Mouse (Mus musculus) hematopoietic stem cell, adult 5-6 weeks (primary cell): ENCODE results near the gene Tomm40. TPM values are rescaled to one million over a fixed set of nuclear protein-coding genes. Genes with fewer than 3 reads are reported as not detected.

Experiments
- ATAC-seq, 2 experiments: fragments of 125-278 bp in 1 of 2; replicated peaks in 1 of 2; 2 replicates each; pipeline ENCODE4 v1.8.0; 2016 to 2017; ENCODE audit warnings: inconsistent platforms in 2 of 2, mild to moderate bottlenecking in 2 of 2, moderate number of reproducible peaks in 2 of 2, low read depth in 1 of 2, moderate TSS enrichment in 1 of 2; ENCODE audit not compliant: low FRiP score in 2 of 2, poor library complexity in 2 of 2, severe bottlenecking in 2 of 2, insufficient read depth in 1 of 2, low TSS enrichment in 1 of 2
- total RNA-seq: library from RNA; stranded (forward); fragments of 172-1452, 232-1000 nt; gene quantifications from 2 replicates; pipeline ENCODE4 v1.2.3, GENCODE M21; 2017

Gene Tomm40
- total RNA-seq, 1 experiment from 2014 or later = 29.0 TPM

DNA sequence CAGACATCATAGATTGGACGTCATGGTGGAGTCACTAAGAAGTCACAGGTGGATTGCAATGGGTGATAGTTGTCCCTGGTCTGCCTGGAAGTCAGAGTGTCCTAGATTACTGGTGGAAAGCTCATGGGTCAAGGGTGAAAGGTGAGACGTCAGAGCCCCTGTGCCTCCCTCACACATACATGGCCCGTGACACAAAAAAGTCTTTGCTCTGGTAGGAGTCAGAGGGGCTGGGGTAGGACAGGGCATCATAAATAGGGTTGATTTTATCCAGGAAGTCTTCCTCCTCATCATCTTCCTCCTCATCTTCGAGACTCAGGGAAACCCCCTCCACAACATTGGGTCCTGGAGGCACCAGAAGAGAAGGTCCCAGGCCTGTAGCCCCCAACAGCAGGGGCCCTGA lies 2.1 kb upstream of the Tomm40 start:
- no peak for ATAC-seq

DNA sequence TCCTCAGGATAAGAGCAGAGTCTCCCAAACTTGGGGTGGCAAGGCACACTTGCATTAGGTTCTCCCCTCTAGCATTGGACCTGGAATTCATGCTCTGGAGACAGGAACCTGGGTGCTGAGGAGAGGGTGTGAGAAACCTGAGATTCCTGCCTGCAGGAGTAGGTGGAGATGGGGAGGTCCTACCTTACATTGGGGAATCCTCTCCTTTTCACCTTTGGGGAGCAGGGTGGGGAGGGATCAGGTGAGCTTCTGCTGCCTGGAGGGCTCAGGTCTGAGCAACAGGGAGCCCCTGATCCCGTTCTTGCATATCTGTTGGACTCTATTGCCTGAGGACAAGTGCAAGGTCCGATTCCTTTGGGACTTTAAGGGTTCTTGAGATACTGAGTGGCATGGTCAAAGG lies 1.6 kb upstream of the Tomm40 start:
- no peak for ATAC-seq

DNA sequence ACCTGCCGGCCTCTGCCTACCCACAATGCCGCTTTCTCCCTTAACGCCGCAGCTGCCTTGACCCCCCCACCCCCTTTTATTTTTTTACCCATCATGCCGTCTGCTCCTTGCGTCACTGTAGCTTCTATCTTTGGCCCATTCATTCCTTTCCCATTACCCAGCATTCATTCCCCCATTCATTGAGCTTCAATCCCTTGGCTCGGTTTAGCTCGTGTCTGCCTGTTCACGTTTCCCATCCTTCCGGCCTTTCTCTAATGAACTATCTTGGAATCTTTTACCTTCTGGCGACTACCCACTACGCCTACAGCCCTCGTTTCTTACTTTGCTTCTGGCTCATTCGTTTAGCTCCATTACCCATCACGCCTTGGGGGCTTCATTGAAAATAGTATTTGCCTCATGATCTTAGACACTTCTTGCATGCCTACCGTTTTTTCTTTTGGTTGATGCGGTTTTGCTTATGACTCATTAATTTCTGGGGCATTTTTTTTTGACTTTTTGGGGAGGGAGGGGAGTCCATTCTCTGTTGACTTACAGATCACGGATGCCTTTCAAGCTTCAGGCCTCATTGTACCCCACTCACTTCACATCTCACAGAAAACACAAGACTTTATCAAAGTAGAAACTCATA lies 931 bp upstream of the Tomm40 start:
- no peak for ATAC-seq

DNA sequence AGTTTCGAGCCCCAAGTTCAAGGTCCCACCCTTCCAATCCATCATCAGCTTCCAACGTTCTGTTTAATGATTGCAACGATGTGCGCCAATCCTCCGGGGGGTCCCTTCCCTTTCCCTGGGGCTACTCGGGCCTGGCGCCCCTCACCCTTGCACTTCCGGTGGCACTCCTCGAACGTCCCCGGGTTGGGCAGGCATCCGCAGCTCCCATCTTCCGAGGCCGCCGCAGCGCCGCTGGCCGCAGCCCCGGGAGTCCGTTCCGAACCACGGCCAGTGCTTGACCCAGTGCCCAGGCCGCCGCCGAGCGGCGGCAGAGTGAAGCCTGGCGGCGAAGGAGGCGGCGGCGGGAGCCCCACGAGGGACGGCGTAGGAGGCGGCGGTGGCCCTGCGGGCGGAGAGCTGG lies 402 bp downstream of the Tomm40 start:
- ATAC-seq = no peak

DNA sequence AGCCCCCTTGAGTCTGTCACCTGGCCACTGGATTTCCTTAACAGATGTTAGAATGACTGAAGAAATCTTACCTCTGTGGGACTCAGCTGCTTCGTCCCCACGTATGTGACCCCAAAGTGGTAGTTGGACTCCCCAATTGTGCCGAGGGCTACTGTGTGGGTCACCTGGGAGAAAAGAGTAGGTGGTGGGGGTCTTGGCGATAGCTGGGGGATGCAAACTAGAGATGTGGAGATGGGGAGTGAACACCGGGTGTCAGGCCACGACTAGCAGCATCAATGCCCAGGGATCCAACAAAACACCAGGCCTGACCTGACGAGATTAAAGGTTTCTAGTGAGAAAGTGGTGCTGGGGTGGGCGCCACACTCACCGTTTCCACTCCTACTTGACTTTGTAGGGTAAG lies 1.6 kb downstream of the Tomm40 start:
- ATAC-seq = no peak

DNA sequence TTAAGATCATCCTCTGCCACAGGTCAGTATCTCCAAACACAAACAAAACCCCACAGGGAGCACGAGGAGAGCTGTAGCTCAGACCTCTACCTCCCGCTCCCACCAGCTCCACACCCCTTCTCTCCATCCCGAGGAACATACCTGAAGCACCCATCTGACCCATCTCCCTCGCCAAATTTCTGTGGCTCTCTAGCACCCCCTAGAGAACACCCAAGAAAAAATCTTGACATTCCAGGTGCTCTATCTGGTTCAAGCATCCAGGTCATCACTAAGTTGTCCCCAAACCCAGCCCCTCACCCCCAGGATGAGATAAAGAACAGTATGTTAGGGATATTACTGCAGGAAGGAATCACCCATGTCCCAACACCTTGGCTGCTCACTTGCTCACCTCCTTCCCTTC lies 2.0 kb downstream of the Tomm40 start:
- ATAC-seq = no peak

DNA sequence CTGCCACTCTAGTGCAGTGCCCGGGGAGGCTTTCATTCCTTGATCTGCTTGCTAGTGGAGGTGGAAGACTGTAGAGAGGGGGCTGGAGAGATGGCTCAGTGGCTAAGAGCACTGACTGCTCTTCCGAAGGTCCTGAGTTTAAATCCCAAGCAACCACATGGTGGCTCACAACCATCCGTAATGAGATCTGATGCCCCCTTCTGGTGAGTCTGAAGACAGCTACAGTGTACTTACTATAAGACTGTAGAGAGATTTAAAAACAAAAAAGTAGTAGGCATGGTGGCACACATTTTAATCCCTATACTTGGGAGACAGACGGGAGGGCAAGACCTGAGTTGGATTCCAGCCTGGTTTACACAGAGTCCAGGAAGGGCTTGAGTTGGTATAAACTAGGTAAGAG lies 2.8 kb downstream of the Tomm40 start:
- ATAC-seq = no peak

DNA sequence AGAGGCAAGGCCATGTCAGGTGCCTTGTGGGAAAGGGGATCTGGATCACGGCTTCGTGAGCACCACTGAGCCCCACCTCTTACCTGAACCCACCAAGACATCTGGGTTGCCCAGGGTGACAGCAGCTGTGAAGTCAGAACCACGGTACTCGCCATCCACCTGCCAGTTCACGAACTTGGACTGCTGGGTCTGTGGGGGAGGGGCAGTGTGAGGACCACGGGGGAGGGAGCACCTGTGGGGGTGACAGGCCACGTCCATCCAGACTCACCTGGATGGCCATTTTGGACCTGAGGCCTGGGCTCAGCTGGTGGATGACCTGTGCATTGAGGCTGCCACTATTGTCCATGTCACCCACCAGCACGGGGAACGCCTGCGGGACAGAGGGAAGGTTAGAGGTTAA lies 4.6 kb downstream of the Tomm40 start:
- ATAC-seq = no peak

DNA sequence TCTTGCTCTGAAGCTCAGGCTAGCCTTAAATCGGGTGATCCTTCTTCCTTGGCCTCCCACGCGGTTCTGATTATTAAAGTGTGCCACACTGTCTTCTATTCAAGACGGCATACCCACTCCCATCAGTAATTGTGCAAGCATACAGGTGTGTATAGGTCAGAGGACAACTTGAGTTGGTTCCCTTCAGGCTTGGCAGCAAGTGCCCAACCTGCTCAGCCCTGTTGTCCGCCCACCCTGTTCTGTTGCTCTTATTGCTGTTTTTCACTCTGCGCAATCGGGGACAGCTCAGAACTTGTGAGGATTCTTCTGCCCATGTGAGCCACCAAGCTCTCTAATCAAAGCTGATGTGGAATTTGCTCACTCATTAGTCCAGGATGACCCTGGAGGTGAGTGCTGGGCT lies 10.0 kb downstream of the Tomm40 start:
- no peak for ATAC-seq

DNA sequence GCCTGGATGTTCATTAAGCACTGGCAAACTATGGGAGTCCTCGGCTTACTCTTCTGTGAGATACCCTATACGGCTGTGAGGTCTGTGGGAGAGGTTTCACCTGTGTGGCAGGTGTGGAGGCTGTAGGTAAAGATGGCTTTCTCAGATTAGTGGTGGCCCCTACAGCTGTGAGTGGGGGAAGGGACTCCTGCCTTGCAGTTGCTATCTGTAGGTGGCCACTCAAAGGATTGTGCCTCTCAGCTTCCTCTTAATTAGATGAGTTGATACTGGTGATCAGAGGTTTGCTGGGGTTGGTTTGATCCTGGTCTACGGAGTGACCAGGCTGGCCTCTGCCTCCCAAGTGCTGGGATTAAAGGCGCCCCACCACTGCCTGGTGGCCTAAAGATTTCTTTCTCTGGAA lies 10.8 kb downstream of the Tomm40 start:
- ATAC-seq = no peak

DNA sequence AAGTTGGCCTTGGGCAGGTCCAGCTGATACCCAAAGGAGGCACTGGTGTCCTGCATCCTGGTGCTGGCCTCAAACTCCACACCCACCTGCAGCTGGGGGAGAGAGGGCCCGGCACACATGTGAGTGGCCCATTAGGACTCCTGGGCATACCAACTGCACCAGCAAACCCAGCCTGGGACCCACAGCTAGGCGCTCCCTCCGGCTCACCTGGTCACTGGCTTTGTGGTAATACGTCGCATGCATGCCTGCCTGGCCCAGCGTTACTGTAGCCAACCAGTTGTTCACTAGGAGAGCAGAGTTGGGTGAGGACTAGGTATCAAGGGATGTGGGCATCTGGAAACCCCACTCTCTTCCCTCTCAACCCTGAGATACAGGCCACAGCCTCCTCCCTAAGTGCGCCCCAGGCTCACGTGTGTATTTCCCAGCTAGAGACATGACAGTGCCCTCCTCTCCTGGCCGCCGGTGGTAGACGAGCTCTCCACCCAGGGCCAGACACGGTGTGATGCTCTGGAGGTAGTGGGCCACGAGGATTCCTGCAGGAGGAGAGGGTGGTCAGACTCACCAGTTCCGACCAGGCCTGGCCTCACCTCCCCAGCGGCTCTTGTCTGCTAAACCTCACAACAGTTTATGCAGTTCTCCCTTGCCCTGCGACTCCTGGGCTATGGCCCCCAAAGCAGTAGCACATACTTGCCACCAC lies 12.2 kb downstream of the Tomm40 start:
- no peak for ATAC-seq

DNA sequence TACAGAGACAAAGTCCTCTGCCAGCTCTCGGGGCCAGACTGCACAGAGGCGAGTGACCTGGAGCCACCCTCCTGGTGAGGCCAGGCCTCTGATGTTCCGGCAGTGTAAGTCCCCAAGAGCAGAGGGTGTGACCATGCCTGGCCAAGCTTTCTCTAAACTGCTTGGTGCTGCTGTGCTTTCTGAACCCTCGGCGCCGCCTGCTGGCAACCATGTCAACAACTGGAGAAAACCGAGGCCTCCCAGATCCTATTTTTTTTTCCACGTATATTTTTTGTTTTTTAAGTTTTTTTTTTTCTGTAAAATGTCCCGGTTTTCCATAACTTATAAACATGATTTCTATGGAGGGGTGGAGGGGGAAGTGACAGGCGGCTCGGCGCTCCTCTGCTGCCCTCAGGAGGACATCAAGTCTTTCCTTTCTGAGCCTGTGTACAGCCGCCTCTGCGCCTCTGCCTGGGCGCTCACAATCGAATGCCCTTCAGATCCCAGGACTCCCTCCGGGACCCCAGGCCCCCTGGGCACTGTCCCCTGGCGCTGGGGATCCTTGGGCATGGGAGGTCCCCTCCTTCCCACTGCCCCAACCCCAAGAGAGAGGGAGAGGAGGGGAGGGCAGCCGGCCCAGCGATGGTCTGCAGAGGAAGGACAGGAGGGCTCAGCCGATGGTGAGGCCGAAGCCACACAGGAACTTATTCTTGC lies 14.0 kb downstream of the Tomm40 start:
- ATAC-seq = peak; percentile 22 to 42; a peak in 1 of 4 replicates

DNA sequence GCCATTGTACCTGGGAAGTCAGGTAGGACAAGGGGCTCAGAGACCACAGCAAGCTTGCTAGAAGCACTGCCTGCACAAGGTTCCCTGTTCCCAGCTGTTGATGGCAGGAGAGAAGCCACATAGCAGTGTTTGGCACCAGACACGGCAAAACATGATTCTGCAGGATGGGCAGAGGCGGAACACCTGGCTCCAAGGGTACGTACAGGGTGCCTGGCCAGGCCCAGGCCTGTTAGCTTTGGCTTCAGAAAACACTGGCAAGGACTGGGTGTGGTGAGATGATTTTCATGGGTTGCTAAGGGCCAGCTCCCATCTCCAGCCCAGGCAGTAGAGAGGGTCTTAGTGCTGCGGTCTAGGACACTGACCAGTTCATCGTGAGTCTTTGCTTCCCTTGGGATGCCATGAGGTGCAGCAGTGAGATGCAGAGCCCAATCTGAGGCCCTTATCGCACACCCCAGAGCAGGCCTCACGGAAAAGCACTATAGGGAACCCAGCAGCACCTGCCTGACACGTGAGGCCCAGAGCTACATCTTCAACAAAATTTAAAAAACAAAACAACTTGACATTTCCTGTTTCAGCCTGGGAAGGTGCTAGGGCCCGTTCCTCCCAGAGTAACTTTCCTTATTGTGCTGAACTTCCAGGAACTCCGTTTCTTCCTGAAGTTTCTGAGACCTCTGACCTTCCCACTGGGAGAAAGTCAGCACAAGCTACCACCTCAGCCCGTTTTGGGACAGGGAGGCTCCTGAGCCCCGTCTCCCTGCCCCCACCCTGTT lies 14.8 kb downstream of the Tomm40 start:
- no peak for ATAC-seq

DNA sequence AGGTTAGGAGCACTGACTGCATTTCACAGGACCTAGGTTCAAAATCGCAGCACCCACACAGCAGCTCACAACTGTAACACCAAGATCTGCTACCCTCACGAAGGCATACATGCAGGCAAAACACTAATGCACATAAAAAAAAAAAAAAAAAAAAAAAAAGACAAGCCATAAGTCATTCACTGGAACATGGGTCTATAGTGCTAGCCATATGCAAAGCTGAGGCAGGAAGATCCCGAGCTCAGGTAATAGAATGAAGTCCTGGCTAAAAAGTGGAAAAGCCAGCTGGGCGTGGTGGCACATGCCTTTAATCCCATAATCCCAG lies 15.4 kb downstream of the Tomm40 start:
- ATAC-seq = no peak

DNA sequence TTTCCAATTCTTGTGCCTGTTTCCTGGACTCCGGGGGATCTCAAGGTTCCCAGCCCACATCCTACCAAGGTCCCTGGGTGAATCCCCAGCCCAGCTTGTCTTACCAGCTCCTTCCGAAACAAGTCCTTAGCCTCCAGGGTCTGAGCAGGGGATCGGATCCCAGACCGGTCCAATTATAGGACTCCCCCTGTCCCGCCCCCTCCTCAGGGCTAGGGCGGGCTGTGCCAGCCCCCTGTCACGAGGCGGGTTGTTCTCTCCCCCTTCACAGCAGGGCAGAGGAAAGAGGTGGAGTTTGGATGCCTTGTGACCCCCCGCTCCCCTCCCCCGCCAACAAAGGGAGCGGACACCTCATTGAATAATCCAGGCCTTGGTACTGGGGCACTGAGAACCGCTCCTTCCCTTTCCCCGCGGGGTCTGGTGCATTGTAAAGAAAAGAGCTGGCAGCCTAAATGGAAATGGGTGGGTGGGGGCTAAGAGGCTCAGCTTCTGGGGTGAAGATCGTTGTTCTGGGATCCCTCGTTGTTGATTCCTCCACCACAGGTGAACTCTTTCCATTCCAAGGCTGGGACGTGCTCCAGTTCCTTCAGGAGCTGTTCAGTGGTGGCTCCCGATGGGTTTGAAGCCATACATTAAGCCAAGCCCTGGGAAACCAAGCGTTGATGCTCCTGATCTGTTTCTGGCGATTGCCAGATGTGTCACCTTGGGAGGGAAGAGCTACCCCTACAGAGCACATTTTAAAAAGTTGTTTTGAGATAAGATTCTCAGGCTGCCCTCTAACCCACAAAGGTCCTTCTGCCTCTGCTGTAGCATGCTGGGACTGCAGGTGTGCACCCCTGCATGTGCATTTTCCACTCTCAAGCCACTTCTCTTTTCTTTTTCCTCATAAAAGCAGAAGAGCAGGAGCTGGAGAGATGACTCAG lies 16.1 kb downstream of the Tomm40 start, which contains the start of gene Apoe:
TSS of gene Apoe (minus strand) at position 282 of the 920 bp plus-strand sequence.
- ATAC-seq = peak; percentile 52 to 63

DNA sequence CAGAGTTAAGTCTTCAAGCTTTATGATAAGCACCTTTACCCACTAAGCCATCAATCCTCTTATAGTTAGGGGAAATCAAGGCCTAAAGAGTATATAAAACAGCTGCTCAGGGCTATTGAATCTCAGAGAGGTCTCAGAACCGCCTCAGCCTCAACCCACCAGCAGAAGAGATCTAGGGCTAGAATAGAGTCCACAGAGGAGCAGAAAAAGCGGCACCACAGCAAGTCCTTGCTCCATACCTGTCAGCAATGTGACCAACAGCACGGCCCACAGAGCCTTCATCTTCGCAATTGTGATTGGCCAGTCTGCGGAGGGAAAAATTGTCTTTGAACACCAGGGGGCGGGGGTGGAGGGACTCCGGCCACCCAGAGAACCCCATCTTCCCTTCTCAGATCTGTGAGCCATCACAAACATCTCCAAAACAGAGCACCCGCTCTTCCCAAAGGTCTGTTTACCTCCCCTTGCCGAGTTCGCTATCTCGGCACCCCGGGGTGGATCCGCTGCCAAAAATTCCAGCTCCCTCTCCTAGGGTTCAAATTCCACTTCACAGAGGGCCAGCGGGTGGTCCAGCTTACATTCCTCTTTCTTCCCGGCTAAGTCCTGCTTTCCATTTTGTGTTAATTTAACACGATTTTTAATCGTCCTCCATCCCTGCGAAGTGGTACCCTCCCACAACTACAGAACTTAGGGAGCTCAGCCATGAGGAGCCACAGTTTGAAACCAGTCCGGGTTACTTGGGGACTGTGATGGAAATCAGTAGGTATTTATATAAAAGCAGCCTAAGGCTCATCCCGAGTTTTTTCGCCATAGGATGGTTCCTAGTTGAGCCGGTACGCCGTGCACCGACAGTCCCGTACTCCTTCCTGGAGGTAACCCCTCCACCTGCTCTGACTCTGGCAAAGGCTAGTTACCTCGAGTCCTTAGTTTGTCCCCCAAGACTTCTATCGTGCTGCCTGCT lies 17.0 kb downstream of the Tomm40 start:
- ATAC-seq = peak in 1 of 2 experiments; percentile 16; a peak in 1 of 4 replicates
